Mouse (Mus musculus): ENCODE measurements at regions not wholly inside any gene's neighbourhood (a gene's known extent, or its start where the extent isn't known, plus 50 kb on each side); places are given as distances from the start of the nearest gene placed in this dataset.
A peak's percentile ranks its signal among the peaks of the same experiment; 100 is the strongest.

DNA sequence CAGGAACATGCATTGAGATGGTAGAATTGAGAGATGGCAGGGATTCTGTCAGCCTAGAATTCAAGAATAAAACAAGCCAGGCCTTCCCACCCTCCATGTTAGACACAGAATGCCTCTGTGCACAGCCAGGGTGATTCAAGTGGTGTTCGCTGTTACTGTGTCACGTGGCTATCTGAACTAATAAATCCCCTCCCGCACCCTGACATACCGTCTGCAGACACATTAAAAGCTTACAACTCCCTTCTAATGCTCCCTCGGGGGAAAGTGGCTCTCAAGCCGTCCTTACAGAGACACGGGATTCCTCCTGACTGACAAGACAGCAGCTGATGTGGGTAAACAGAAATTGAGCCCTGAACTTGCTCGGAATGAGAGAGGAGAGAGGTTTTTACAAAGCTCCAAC, 279.1 kb downstream of the Prex1 start:
- DNase-seq (ENCODE audit: low spot score) = no peak

DNA sequence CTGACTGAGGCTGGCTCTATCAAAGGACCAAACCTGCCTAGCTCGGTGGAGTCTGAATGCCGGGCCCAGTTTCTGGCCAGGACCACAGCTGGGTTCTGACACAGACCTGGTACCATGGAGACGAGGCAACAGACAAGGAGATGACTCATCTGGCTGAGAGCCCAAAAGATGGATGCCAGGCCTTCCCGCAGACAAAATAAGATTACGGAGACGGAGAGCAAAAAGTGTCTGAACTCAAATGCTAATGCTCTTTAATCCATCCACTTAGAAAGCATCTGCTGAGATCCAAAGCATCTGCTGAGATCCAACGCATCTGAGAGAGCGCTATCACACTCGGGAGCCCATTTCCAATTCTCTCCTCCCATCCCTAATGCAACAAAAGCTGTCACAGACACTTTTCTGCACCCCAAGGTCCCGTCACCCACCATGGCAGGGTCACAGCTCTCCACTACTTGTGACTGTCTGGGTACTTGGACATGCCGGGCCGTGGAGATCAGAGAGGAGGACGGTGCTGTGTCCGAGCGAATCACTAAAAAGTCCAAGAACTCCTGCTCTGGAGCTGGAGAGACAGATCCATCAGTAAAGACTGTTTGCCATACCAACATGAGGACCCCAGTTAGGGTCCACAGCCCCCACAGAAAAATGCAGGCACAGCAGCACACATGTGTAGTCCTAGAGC, 278.3 kb upstream of the Sulf2 start:
- peak; percentile 70 for DNase-seq (ENCODE audit: low spot score)

DNA sequence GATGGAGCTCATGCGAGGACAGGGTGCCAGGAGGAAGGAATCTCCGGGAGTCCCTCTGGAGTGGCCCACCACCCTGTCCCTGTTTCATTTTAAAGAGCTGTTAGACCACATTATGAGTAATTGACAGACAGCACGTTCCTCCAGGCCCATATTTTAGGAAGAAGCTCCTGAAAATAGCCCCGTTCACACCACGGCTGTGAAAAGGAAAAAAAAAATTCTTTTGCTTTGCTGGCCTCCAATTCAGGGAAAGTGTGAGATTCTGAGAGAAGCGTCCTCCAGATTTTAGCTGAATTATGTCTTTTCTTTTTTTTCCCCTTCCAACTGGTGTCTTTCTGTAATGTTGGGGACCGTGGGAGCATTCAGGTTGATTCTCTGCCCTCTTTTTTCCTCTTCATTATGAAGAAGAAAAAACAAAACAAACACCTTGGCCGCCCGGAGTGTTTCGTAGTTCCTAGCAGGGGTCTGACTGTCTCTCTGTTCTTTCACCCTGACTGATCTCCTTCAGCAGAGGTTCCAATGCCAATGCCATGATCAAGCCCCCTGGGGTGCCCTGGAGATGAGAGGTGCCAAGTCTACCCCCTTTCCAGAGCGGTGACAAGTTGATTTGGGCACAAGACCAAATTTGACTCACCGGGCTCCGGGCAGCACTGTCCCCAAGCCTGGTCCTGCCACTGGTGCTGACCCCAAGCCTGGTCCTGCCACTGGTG, 277.6 kb upstream of the Sulf2 start:
- DNase-seq (ENCODE audit: low spot score) = no peak

DNA sequence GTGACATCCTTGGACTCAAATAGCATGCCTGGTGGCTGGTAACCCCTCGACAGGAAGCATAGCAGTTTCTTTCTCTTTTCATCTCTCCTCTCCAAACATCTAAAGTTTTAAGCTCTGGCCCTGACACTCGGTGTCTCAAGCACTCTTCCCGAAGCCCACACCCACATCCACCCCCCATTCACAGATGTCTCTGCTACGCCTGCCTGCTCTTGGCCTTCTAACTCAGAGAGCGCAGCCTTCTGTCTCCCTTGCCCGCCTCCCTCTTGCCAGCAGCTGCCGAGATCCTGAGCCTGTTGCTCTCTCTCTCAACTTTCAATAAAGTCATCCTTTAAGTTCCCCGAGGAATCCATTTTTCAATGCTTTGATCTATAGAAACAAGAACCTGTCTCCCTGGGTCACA, 277.1 kb upstream of the Sulf2 start:
- DNase-seq (ENCODE audit: low spot score) = no peak

DNA sequence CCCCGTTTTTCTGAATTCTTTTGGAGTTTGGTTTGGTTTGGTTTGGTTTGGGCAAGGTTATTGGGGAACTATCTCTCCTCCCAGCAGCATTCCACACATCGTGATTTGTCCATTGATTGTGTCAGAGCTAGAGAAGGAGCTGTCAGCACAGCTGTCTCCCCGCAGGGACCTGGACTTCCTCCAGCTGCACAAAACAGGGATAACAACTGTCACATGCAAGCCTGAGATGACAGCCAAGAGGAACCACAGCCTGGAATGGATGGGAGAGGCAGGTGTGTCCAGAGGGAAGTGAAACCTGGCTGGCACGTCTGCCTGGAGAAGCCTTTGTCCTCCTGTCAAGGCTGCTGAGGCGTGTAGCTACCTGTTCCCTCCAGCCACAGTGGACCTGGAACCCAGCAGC, 274.5 kb upstream of the Sulf2 start:
- no peak for DNase-seq (ENCODE audit: low spot score)

DNA sequence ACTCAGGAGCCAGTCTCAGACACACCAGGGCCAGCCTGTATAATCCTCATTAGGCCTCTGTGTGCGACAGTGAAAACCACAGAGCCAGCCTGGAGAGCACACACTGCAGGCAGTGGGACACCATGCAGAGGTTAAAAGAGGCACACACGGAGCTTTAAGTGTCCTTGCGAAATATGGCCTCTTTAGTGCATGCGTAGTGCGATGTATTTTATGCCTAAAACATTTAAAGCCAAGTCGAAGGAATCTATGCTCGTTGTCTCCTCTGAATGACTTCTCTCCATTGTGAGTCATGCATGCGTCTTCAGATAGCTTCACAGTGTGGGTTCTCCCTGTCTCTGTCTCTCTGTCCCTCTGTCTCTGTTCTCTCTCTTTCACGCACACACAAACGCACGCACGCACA, 274.0 kb upstream of the Sulf2 start:
- no peak for DNase-seq (ENCODE audit: low spot score)

DNA sequence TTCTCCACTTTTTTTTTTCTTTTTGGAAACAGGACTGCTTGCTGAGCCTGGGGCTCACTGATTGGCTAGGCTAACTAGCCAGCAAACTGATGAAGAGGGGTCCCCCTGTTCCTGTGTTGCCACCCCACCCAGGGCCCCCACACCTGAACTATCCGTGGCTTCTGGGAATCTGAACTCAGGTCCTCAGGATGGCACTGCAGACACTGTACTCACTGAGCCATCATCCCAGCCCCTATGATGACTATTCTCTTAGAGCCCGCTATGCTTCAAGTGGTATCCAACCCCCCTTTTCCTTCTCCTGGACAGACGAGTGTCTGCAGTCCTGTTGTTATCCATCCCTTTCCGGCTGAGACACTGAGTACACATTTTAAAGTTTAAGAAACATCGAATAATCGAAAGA, 271.9 kb upstream of the Sulf2 start:
- no peak for DNase-seq (ENCODE audit: low spot score)

DNA sequence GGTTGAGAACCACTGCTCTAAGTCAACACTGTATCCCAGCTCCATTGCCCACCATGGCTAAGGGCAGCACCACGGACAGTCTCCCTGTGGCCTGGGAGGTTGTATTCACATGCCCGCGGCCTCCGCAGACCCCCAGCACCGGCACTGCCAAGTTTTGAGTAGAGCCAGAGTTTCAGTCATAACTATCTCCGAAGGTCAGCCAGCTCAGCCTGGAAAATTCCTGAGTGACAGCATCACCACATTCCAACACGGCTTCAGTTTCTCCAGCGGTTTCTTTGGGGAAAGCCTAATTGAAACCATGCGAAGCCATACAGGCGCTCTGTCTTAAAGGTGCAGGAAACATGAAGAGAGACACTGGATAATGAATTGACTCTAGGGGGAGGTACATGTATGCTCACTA, 271.5 kb upstream of the Sulf2 start:
- peak; percentile 61 for DNase-seq (ENCODE audit: low spot score)

DNA sequence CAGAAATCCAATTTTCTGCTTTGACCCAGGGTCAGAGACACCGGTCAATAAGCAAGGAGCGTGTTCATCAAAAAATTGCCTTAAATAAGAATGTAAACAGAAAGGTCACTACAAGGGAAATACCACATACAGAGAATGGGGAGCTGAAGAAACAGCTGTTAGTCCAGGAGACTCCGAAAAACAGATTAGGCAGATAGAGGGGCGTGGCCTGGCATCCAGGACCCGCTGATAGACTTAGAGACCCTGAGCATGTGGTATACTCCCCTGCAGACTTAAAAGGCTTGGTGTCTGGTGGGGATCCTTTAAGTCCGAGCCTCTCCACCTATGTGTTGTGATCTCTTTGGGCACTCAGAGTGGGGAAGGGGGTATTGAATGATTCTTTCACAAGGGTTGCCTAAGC, 271.0 kb upstream of the Sulf2 start:
- no peak for DNase-seq (ENCODE audit: low spot score)

DNA sequence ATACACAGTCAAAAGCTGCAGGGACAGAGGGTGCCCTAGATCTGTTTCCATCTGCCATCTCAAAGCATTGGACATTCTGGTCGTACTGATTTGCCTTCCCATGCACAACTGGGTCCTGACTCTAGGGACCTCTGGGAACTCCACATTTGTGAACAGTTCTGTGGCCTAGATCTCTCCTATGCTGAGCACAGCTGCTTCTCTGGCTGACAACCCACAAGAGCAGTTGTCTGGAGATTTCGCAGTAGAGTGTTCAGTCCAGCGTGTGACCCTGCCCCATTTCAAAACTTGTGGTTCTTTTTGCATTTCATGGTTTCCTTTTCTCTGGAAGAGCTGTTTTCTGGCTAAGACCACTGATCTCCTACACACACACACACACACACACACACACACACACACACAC, 269.7 kb upstream of the Sulf2 start:
- DNase-seq (ENCODE audit: low spot score) = no peak

DNA sequence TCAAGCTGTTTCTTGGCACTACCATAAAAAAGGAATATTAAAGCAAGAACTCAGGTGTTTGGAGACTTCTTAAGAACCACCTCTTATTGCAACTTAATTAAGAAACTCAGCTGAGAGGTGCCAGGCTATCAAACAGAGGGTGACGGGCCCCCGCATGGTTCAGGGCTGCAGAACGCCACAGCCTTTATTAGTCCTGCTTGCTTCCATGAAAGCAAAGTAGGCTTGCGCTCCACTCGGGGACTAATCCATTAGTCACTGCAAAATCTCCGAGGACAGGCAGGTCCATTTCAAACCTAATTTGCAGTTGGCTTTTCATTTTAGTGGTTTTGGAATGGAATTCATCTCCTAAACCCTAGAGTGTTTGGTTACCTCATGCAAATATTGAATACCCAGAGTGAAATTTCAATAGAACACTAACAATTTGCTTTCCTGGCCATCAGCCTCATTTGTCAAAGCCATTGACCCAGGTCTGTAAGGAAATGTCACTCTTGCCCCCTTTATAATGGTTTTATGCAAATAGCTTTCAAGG, 267.7 kb upstream of the Sulf2 start:
- DNase-seq (ENCODE audit: low spot score) = no peak

DNA sequence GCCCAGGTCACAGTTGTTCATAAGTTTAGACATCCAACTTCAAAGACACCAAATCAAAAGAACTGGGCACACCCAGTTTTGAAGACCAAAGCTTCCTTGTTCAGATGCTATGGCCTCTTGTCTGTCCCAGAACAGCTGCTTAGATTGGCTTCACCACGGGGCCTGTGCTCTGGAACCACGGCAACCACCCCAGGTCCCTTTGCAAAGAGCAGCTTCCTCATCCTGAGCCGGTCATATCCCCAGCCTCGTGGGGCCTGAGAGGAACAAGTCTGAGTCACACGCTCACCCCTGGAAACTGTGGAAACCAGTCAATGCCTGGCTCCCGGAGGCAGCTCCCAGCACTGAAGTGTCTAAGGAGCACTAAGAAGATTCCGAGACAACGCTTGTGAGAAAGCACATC, 264.8 kb upstream of the Sulf2 start:
- DNase-seq (ENCODE audit: low spot score) = no peak

DNA sequence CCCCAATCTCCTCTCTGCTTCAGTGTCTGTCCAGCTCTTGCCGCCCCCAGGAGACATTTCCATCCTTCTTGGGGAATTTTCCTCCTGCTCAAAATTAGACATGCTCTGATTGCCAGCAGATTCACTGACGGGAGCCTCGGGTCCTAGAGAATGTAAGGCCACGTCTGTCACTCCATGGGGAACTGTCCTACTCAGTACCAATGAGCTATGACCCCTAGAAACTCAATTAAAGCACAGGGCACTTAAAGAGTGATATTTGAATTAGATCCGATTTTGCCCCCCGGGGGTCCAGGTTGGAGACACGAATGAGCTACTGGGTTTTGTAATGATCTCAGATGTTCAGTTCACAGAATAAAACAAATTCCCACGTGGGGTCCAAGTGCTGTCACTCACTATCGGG, 263.8 kb upstream of the Sulf2 start:
- no peak for DNase-seq (ENCODE audit: low spot score)

DNA sequence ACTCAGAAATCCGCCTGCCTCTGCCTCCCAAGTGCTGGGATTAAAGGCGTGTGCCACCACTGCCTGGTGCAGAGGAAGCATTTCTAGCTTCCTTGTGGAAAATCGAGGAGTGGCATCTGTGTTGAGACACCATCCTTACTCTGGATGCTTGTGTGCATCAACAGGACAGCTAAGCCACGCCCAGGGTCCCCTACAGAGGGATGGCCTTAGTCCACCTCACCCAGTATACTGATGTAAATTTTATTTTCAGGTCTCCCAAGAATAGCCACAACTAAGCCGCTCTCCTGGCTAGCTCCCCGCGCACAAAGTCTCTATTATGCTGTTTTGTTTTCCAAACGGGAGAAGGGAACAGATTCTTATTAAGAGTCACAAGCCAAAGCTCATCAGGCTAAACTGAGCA, 262.8 kb upstream of the Sulf2 start:
- no peak for DNase-seq (ENCODE audit: low spot score)

DNA sequence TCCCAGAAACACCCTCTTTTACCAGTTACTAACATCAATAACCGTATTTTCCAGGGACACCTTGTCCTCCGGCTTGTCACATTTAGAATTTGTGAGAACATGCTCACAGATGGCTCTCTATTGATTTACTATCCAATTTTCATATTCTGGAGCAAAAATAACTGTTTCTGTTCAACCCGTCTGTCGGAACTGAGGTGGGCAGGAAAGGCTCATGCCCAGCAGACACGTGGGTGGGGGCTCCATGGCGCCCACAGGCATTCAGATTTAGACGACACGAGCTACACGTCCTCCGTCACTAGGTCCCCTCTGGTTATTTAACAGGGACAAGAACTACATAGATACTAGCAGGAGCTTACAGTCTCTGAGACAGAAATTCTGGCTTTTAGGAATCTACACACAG, 262.2 kb upstream of the Sulf2 start:
- DNase-seq (ENCODE audit: low spot score) = no peak

DNA sequence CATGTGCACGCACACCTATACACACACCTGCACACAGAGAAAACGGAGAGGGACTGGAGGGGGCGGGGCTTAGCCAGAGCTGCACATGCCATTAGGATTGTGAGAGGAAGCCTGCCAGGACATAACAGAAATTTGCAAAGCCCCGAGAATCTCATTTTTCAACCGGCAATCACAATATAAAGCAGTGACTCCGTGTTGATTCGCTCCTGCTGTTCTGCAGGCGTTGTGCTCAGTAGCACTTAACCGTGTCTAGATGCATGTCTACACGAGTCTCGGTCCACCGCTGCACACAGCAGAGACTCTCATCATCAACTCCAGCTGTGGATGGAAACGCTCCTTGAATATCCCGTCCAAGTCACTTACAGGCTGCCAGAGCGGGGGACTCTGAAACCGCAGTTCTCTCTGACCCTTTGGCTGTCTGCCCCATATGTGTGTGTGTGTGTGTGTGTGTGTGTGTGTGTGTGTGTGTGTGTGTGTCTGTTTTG, 260.1 kb upstream of the Sulf2 start:
- DNase-seq (ENCODE audit: low spot score) = no peak

DNA sequence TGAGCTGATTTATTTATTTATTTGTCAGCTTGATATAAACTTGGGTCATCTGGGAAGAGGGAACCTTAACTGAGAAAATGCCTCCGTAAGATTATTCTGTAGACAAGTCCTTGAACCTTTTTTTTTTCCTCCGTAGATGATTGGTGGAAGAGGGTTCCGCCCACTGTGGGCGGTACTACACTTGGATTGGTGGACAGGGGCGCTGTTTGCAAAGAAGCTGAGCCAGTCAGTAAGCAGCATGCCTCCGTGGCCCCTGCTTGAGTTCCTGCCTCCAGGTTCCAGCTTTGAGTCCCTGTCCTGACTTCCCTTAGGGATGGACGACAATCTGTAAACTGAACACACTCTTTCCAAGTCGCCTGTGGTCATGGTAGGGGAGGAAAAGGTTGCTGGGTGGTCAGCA, 259.4 kb upstream of the Sulf2 start:
- DNase-seq (ENCODE audit: low spot score) = no peak

DNA sequence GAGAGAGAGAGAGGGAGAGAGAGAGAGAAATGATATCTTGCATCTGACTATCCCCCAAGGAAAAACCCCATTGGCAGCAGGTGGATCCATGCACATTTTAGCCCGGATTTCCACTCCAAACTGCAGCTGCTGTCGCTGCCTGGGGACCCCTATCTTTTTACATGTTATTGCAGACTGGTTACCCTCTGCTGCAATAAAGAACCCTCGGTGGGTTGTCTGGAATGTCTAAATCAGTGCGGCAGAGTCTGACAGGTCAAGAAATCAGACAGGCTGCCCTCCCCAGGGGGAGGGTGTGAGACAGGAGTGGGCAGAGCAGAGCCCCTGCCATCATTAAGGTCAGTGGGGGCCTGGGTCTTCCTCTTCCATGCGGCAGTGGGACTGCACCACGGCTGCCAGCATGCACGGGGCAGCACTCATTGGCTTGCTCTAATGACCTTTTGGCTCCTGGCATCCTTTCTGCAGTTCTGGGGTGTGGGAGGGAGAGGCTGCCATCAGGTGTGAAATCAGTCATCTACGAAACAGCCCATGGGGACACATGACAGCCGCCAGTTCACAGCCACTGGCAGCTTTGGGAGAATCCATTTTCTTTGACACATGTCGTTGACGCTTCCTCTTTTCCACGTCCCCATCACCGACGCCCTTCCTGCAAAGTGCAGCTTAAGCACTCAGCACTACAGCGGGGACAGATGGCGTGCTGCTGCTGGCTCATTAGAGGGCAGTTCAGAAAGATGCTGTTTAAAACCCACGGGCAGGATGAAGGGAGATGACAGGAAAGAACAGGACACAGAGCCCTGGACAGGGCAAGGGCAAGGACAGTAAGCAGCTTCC, 256.8 kb upstream of the Sulf2 start:
- DNase-seq (ENCODE audit: low spot score) = no peak

DNA sequence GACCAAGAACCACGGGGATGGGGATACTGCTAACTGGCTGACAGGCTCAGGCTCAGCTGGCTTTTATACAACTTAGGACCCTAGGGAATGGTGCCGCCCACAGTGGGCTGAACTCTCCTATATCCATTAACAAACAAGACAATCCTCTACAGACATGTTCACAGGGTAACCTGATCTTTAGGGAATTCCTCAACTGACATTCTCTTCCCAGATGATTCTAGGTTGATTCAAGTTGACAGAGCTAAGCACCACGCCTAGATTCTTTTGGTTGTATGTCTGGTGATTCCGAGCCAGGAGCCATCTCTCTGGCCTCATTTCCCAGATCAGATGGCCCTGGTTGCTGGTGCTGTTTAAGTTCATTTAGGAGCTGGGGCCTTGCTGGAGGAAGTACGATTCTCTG, 253.9 kb upstream of the Sulf2 start:
- DNase-seq (ENCODE audit: low spot score) = no peak

DNA sequence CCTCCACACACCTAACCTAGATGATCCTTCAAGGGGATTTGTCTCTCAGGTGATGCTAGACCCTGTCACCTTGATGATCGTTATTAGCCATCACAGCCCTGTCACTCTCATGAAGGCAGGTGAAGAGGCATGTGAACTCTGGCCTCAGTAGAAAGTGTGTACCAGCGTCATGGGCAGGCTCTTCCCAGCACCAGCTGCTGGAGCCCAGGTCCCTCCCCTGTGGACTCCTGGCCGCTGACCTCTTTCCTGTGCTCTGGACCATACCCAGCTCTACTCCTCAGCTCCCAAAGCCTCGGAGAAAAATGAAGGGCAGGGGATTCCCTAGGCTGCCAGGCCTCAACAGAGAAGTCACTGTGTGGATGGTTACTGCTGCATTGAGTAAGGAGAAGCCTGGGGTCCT, 253.3 kb upstream of the Sulf2 start:
- DNase-seq (ENCODE audit: low spot score) = no peak

DNA sequence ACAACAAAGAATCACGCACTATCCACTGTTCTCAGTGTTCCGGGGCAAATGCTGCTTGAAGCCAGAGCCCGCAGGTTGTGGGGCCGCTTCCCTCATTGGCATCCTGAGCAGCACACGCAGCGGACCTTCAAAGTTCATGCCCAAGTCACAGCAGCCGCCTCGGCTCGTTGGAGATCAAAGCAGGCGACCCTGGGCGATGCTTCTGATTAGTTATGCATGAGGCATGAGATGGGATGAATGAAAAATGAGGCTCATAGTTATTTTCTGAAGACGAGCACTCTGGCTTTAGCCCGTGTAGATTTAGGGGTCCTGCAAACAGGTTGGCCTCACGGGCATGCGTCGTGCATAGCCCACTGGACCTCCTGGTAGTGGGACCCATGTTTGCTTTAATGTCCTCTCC, 252.5 kb upstream of the Sulf2 start:
- no peak for DNase-seq (ENCODE audit: low spot score)

DNA sequence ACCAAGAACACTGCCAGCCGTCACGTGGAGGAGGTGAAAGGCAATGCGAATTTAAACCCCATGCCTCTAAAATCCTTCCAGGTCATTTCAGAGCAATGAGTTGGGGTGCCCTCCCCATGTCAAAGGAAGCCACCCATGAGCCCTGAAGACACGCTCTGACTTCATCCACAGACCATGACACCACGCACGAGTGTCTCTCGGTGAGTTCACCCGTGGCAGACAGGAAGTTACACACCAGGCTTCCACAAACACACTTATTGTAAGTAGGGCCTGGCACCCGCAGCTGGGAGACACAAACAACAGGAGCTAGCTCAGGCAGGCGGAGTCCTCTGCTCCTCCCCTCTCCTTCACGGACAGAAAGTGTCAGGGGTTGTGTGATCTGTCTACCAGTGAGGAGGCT, 251.4 kb upstream of the Sulf2 start:
- DNase-seq (ENCODE audit: low spot score) = no peak

DNA sequence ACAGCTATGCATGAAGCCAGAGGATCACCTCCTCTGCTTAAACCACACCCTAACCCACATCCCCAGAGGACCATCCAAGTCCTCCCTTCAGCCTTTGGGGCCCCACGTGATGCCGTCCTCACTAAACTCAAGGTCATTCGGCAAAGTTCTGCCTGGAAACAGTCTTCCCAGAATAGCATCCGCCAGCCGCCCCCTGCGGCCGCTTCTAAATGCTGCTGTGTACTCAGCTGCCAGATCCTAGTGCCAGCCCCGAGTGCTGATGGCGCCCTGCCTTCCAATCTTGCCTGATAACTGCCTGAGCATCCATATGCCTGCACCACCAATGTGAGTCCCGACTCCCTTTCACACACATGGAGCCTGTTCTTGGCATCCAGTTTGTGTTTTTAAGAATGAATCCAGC, 247.9 kb upstream of the Sulf2 start:
- DNase-seq (ENCODE audit: low spot score) = peak; percentile 67

Data from ovary, postnatal 36 days (tissue).